Mouse (Mus musculus) olfactory bulb, adult 2 months (tissue): ENCODE results near the gene M1ap. TPM values are rescaled to one million over a fixed set of nuclear protein-coding genes. Genes with fewer than 3 reads are reported as not detected.

Experiments used
- H3K27ac ChIP-seq: fragments of 200-500 bp; 2 replicates; pipeline ENCODE4 v1.5.1; 2012; ENCODE audit warnings: low read depth, low read length; ENCODE audit not compliant: insufficient read depth
- H3K4me1 ChIP-seq: fragments of 200-500 bp; 2 replicates; pipeline ENCODE4 v1.6.1; 2012; ENCODE audit warnings: low read length; ENCODE audit not compliant: control insufficient read depth, insufficient read depth
- H3K4me3 ChIP-seq: fragments of 200-500 bp; 2 replicates; pipeline ENCODE4 v1.5.1; 2012; ENCODE audit warnings: mild to moderate bottlenecking, low read depth, low read length, moderate library complexity; ENCODE audit not compliant: insufficient read depth
- CTCF ChIP-seq: fragments of 200-500 bp; IDR thresholded peaks from 2 replicates; pipeline ENCODE4 v1.5.1; 2012; ENCODE audit warnings: low read depth, mild to moderate bottlenecking, low read length, moderate library complexity; ENCODE audit not compliant: insufficient read depth
- POLR2A ChIP-seq: fragments of 200-500 bp; IDR thresholded peaks from 2 replicates; pipeline ENCODE4 v1.6.1; 2012; ENCODE audit warnings: mild to moderate bottlenecking, low read depth, low read length, moderate library complexity; ENCODE audit not compliant: insufficient read depth
- WGBS: fragments of 180-500 bp; shearing (Covaris S2); methylation state at CpG from one replicate; pipeline ENCODE4 v1.1.7; 2018; 5-methylcytosine and 5-hydroxymethylcytosine counted together
- polyA plus RNA-seq: library from polyadenylated mRNA; stranded (reverse); fragments of >200 nt; gene quantifications from 2 replicates; pipeline ENCODE4 v1.2.4, GENCODE M21; 2012; ENCODE audit warnings: low replicate concordance; ENCODE audit not compliant: missing spikeins, insufficient read depth, insufficient read length

Gene M1ap
- polyA plus RNA-seq, 1 experiment = not detected

- WGBS = 95% methylated on average over 2 of the region's 2 CpGs
These were observed 77.1 kb downstream of the M1ap start for GRCm38 (mm10) chr6:83023786-83024185.

GRCm38 (mm10) chr6:83024421-83024820 is 77.7 kb downstream of the M1ap start:
- no peaks in the 10 kb centered on the region; the same call in 1 of the 2 replicates for H3K4me1 ChIP-seq
- no peak overlapping the region for H3K4me3 ChIP-seq
- no peak for TF ChIP-seq POLR2A
- TF ChIP-seq CTCF = no peak
- no peak overlapping the region for H3K27ac ChIP-seq
- WGBS = 75% methylated on average over 4 of the region's 4 CpGs

More at GRCm38 (mm10) chr6:83023786-83024185, 77.1 kb downstream of the M1ap start:
- TF ChIP-seq POLR2A = no peak
- no peak for TF ChIP-seq CTCF
- no peak overlapping the region for H3K27ac ChIP-seq
- no peak overlapping the region for H3K4me3 ChIP-seq
- no peaks in the 10 kb centered on the region; the same call in 1 of the 2 replicates for H3K4me1 ChIP-seq

DNA sequence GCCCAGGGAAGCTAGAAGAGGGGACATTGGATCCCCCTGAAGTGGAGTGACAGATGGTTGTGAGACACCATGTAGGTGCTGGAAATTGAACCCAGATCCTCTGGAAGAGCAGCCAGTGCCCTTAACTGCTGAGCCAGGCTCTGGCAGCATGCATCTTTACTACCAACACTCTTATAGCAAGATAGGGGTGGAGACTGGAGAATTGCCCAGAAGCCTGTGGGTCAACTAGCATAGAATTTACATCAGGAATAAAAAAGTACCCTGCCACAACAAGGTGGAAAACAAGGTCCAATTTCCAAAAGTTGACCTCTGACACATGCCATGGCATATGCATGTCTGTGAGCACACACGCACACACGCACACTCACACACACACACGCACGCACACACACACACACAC is 78.5 kb downstream of the M1ap start:
- TF ChIP-seq POLR2A (no peak), CTCF (no peak)
- WGBS = 94% methylated on average over 4 of the region's 4 CpGs

GRCm38 (mm10) chr6:83027293-83027692 is 80.6 kb downstream of the M1ap start:
- WGBS = 37% methylated on average over 8 of the region's 8 CpGs
- Histone ChIP-seq H3K4me1 (no peaks in the 10 kb centered on the region; the same call in 1 of the 2 replicates), H3K27ac (no peak overlapping the region), H3K4me3 (no peak overlapping the region)
- TF ChIP-seq POLR2A (no peak), CTCF (no peak)

More for the DNA sequence above, 78.5 kb downstream of the M1ap start:
- Histone ChIP-seq H3K27ac (no peak overlapping the region), H3K4me3 (no peak overlapping the region), H3K4me1 (no peaks in the 10 kb centered on the region; the same call in 1 of the 2 replicates)

- TF ChIP-seq CTCF = no peak
- H3K4me1 ChIP-seq = peaks cover 2% of the 10 kb centered on the region; the same call in 1 of the 2 replicates
- H3K27ac ChIP-seq = no peak overlapping the region
- H3K4me3 ChIP-seq = no peak overlapping the region
- 51% methylated on average over 8 of the region's 9 CpGs for WGBS
These were observed 81.0 kb downstream of the M1ap start for GRCm38 (mm10) chr6:83027706-83028105.

DNA sequence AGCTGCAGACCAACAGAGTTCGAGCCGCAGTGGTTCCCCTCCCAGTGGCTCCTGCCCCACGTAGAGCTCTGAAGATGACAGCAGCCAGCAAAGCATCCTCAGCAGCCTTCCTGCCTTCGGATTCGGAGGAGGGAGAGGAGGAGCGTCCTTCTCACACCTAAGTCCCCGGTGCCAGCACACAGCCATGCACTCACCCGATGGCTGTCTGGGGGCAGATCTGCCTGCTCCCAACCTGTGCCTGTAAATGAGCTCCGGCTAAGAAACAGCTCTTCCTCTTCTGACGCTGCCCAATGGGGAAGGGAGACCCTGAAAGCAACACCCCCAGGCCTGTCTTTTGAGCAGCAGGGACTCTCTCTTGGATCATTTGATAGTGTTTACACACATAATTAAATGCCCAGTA is 83.1 kb downstream of the M1ap start:
- TF ChIP-seq POLR2A = no peak
- TF ChIP-seq CTCF = no peak
- Histone ChIP-seq H3K4me3 (no peak overlapping the region), H3K4me1 (peaks cover 16% of the 10 kb centered on the region), H3K27ac (no peak overlapping the region)
- 50% methylated on average over 10 of the region's 10 CpGs for whole genome bisulfite sequencing

DNA sequence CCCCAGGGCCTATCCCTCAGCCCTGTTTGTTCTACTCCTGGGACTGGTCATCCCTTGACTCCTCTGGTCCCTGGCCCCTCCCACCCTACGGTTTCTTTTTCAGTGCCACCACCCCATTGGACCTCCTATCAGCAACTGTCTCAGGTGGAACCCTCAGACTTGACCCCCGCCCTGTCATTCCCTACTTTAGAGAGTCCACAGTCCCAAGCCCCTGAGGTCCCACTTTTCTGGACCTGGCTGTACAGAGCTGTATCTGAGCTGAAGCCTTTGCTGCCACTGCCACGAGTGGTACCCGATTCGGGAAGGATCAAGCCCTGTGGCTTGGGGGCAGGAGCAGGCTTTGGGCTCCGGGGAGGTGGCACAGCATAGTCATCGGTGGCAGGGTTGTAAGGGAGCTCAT is 84.4 kb downstream of the M1ap start:
- 66% methylated on average over 7 of the region's 7 CpGs for WGBS
- H3K4me3 ChIP-seq = no peak overlapping the region
- no peak overlapping the region for H3K27ac ChIP-seq
- peaks cover 16% of the 10 kb centered on the region for H3K4me1 ChIP-seq
- no peak for TF ChIP-seq CTCF
- TF ChIP-seq POLR2A = no peak

DNA sequence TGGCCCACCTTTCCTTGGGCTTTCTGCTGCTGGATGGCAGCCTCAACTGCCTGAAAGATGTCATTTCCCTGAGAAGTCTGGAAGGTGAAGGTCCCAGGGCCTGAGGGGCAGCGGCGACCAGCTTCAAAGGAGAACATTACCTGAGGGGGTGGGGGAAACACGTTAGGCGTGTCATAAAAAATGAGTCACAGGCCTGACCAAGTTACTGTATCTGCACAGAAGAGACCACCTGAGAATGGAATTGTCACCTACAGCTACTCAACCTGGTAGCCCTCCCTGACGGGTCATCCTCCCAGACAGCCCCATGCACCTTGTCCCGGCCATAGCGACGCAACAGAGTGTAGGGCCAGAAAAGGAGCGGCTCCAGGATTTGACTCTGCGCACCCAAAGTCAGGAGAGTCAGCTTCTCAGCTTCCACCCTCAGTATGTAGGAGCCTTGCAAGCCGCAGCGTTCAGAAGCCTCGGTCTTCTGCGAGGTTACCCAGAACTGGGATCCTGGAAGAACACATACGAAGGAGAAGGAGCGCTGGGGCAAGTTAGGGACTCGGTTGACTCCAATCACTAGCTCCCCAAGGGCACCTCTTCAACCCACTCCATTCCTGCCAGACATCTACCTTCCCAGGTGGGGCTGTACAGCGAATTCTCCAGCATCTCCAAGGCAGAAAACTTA is 85.4 kb downstream of the M1ap start:
- no peak overlapping the region for H3K4me3 ChIP-seq
- peaks cover 16% of the 10 kb centered on the region for H3K4me1 ChIP-seq
- no peak for TF ChIP-seq POLR2A
- TF ChIP-seq CTCF = no peak
- H3K27ac ChIP-seq = no peak overlapping the region
- 52% methylated on average over 18 of the region's 18 CpGs for WGBS

DNA sequence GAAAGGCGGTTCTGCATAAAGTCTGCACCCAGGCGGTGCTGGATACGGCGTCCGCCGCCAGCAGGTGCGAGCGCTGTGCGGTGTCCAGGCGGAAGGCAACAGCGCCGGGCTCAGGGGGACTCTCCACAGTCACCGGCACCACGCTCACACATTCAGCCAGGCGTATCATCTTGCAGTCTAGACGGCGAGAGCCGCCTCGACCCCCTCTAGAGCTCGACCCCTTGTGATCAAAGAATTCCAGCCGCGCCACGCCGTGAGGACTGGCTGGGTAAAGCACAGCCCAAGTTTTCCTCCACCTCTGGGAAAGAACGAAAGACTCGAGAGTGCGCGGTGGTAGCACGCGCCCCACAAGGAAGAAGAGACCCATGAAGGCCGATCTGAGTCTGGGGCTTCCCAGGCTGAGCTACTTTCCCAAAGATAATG is 86.1 kb downstream of the M1ap start:
- Histone ChIP-seq H3K27ac (no peak overlapping the region), H3K4me1 (peaks cover 16% of the 10 kb centered on the region), H3K4me3 (peak overlapping the region; percentile 35)
- TF ChIP-seq POLR2A (no peak), CTCF (no peak)
- WGBS = 1% methylated on average over 31 of the region's 31 CpGs

DNA sequence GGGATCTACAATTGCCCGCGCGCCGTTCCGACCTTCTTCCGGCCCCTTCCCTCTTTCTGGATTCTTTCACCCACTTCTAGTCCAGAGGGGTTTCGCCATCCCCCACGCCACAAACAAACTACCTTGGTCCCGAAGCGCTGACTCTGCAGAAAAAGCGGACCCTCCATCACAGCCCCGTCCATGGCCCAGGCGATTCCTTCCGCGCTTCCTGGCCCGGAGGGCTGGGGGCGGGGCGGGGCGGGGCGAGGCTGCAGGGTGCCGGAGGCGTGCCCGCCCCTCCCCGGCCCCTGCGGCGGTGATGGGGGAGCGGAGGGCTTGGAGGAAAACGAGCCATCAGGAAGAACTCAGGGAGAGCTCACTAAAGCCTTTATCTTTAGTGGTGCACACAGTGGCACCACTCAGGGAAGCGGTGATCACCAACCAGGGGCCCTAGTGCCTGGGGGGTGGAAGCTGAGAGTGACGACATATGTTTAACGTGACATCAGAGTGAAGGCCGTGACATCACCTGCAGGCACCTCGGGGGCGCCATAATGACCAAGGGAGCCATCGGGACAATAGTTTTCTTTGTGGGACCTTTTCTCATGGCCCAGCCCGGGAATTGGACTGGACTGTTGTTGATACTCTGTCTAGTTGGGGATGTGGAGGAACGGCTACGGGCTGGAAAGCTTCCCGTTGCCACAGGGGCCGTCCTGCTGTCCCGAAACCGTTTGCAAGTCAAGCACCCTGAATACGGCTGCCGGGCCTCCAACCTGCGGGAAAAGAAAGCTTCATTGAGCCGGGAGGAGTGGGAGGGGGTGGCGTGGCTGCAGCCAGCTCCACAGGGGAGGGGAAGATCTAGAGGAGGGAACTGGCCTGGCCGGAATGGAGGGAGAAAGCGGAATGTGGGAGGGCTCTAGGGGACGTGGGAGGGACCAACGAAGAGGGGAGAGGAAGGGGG is 86.8 kb downstream of the M1ap start, which contains the start of the genes Dok1 and Loxl3:
Gene Dok1 (minus strand): TSS at position 223 of the 937 bp plus-strand sequence.
Gene Loxl3 (plus strand): TSS at position 925 of the 937 bp plus-strand sequence.
- 1% methylated on average over 51 of the region's 51 CpGs for WGBS
- no peak for TF ChIP-seq POLR2A
- no peak for TF ChIP-seq CTCF
- no peak within 1 kb of the TSS for H3K27ac ChIP-seq
- peaks cover 21% of the 10 kb centered on the region for H3K4me1 ChIP-seq
- peak within 1 kb of the TSS; percentile 35 for H3K4me3 ChIP-seq
